Mouse (Mus musculus) heart, embryonic 10.5 days (tissue): Measurements from ENCODE around the gene Map3k21. TPM values are rescaled to one million over a fixed set of nuclear protein-coding genes. Genes with fewer than 3 reads are reported as not detected.

Experiments used
- DNase-seq: peaks from one replicate; pipeline ENCODE4 v3.0.0-alpha.2; 2017; ENCODE audit warnings: low spot score
- H3K27ac ChIP-seq: fragments of 300-500 bp; sonication (generic); 2 replicates; pipeline ENCODE4 v1.5.1; 2016; ENCODE audit warnings: mild to moderate bottlenecking
- H3K27me3 ChIP-seq: fragments of 300-500 bp; sonication (generic); 2 replicates; pipeline ENCODE4 v1.6.1; 2016; ENCODE audit warnings: mild to moderate bottlenecking; ENCODE audit not compliant: poor library complexity, insufficient read depth, severe bottlenecking
- H3K36me3 ChIP-seq: fragments of 300-500 bp; sonication (generic); 2 replicates; pipeline ENCODE4 v1.6.1; 2016; ENCODE audit warnings: mild to moderate bottlenecking, moderate library complexity
- H3K4me1 ChIP-seq: fragments of 300-500 bp; sonication (generic); 2 replicates; pipeline ENCODE4 v1.6.1; 2016; ENCODE audit warnings: mild to moderate bottlenecking
- H3K4me3 ChIP-seq: fragments of 300-500 bp; sonication (generic); 2 replicates; pipeline ENCODE4 v1.5.1; 2016; ENCODE audit warnings: mild to moderate bottlenecking, moderate library complexity
- H3K9me3 ChIP-seq: fragments of 300-500 bp; sonication (generic); 2 replicates; pipeline ENCODE4 v1.6.1; 2016; ENCODE audit warnings: mild to moderate bottlenecking, moderate library complexity
- WGBS: fragments of 180-500 bp; shearing (Covaris S2); methylation state at CpG from one replicate; pipeline ENCODE4 v1.1.7; 2016; 5-methylcytosine and 5-hydroxymethylcytosine counted together
- polyA plus RNA-seq: library from polyadenylated mRNA; unstranded; fragments of >200 nt; fragmentation: Nextera tagmentation; extraction: Ambion mirVana; gene quantifications from 2 replicates; pipeline ENCODE4 v1.2.1, GENCODE M21; 2016

Gene Map3k21
- polyA plus RNA-seq, 1 experiment from 2014 or later = 0.15 TPM

DNA sequence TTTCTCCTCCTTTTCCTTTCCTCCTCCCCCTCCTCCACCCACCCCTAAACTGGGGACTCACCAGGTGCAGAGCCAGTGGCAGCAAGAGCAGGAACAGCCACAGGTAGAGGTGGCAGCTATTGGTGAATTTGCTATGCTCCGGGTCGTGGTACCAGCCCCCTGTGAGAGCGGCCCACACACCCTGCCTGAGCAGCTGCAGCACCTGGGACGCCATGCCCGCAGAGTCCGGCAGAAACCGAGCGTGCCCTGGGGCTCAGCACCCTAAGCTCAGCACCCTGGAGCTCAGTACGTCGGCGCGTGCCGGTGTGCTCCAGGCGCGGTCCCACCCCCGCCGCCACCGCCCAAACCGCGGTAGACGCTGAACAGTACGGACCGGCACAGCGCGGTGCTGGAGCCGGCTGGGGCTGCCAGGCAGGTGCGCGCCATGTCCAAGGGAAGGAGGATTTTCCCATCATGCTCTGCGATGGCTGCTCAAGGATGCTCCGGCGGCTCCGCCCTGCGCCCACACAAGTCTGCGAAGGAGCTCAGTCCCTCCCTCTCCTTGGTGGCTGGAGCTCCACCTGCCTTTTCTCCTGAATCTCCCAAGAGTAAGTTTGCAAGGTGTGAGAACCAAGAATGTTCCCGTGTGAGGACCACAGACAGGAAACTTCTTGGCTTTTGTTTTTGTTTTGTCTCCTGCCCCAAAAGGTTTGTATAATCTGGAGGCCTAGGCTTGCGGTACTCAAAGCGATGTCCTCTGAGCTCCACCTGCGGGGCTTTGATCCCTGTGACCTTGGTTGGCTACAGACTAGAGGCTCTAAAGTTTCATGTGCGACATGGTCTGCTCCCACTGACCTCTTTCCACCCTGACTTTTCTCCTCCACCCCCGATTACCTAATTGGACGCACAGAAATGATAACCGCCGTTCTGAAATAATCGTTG is 12.1 kb upstream of the Map3k21 start, which contains the start of gene Pcnx2:
Gene Pcnx2 (minus strand): TSS at position 450 of the 921 bp plus-strand sequence.
- DNase-seq = no peak
- Histone ChIP-seq H3K4me3 (peak within 1 kb of the TSS; percentile 48), H3K27me3 (peaks cover 51% of the 10 kb centered on the region), H3K36me3 (no peaks in the 10 kb centered on the region), H3K27ac (no peak within 1 kb of the TSS), H3K4me1 (peaks cover 11% of the 10 kb centered on the region), H3K9me3 (no peaks in the 10 kb centered on the region)
- 8% methylated on average over 44 of the region's 44 CpGs for WGBS

DNA sequence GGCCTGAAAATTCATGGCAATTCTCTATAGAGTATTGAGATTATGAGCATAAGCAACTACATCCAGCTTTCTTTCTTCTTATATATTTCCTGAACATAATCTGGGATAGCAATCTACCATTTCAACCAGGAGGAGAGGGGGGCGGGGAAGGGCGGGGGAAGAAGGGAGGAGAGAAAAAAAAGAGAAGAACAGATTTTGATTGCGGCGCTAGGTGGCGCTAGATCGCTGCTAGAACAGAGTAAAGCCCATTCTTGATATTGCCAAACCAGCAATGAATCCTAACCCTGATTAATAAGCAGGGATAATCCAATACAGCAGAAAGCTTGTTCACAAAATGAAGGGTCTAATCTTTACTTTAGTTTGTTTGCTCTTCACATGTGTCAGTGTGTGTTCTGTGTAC is 11.4 kb upstream of the Map3k21 start:
- no peak for DNase-seq
- H3K4me3 ChIP-seq = no peak overlapping the region
- 0% methylated on average over 6 of the region's 6 CpGs for WGBS
- H3K36me3 ChIP-seq = no peaks in the 10 kb centered on the region
- H3K4me1 ChIP-seq = peaks cover 11% of the 10 kb centered on the region
- no peak overlapping the region for H3K27ac ChIP-seq
- no peaks in the 10 kb centered on the region for H3K9me3 ChIP-seq
- H3K27me3 ChIP-seq = peaks cover 51% of the 10 kb centered on the region

DNA sequence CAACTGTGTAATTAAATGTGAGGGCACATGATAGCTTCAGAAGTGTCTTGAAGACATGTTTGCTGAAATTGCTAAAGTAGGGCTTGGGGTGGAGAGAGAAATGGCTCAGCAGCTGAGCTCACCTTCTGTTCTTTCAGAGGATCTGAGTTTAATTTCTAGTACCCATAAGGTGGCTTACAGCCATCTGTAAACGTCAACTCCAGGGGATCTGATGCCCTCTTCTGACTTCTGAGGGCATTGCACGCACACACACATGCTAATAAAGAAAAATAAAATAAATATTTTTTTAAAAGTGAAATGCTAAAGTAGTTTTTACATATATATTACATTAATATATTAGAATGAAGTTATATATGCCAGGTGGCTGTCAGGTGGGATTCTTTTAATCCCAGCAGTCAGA is 9.1 kb upstream of the Map3k21 start:
- no peak for DNase-seq
- H3K4me3 ChIP-seq = no peak overlapping the region
- no peaks in the 10 kb centered on the region for H3K9me3 ChIP-seq
- no peak overlapping the region for H3K27ac ChIP-seq
- 31% methylated on average over 2 of the region's 2 CpGs for WGBS
- H3K27me3 ChIP-seq = peaks cover 32% of the 10 kb centered on the region
- no peaks in the 10 kb centered on the region for H3K36me3 ChIP-seq
- H3K4me1 ChIP-seq = peaks cover 11% of the 10 kb centered on the region

DNA sequence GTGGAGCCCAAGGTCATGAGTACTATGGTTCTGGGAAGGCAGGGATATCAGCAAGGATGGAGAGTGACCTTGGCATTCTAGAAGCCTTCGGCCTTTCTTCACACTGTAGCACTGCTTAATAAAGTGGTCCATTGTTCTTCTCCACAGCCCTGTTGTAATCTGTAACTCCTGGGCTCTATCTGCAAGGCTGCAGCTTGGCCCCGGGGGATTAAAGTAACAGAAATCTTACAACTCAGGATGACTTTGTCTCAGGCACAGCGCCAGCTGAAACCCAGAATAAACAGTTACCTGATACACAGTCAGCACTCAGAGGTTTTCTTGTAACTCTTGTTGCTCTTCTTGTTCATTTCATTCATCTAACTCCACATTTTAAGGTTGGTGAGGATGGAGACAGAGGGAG is 7.7 kb upstream of the Map3k21 start:
- peaks cover 11% of the 10 kb centered on the region for H3K4me1 ChIP-seq
- WGBS = 24% methylated on average over 3 of the region's 3 CpGs
- no peak overlapping the region; the same call in 1 of the 2 replicates for H3K27ac ChIP-seq
- DNase-seq = no peak
- peaks cover 29% of the 10 kb centered on the region for H3K27me3 ChIP-seq
- H3K9me3 ChIP-seq = no peaks in the 10 kb centered on the region
- no peak overlapping the region for H3K4me3 ChIP-seq
- no peaks in the 10 kb centered on the region for H3K36me3 ChIP-seq

DNA sequence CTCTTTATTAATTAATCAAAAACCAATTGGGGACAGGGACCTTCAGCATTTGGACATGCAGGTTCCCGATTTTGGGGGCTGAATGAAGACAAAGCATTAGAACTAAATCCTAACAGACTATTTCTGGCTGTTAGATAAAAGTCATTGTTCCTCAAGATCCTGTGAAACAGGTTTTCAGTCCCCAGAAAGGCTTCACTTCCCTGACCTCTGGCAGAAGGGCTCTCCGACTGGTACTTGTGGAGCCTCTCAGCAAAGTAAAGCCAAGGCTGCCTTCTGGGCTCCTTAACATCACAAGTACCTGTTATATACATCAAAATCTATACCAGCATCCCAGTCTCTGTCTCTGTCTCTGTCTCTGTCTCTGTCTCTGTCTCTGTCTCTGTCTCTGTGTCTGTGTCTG is 4.9 kb upstream of the Map3k21 start:
- Histone ChIP-seq H3K9me3 (no peaks in the 10 kb centered on the region), H3K4me3 (no peak overlapping the region), H3K27me3 (peaks cover 40% of the 10 kb centered on the region), H3K4me1 (peaks cover 11% of the 10 kb centered on the region), H3K36me3 (no peaks in the 10 kb centered on the region), H3K27ac (no peak overlapping the region)
- 66% methylated on average over 2 of the region's 2 CpGs for WGBS
- DNase-seq = no peak

DNA sequence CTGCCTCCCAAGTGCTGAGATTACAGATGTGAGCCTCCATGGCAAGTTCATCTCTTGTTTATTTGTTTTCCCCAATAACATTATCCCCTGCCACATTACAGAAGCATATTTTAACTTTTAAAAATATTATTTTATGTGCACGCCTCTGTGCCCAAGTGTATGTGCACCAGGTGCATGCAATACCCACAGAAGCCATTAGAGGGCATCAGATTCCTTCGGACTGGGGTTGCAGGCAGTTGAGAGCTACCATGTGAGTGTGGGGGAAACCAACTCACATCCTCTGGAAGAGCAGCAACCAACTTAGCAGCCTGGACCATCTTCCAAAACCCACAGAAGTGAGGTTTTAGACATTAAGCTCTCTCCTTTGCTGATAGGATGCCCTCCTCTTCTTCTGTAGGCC is 2.9 kb upstream of the Map3k21 start:
- Histone ChIP-seq H3K27me3 (peaks cover 59% of the 10 kb centered on the region), H3K36me3 (no peaks in the 10 kb centered on the region), H3K4me3 (no peak overlapping the region), H3K27ac (no peak overlapping the region), H3K9me3 (no peaks in the 10 kb centered on the region), H3K4me1 (peaks cover 21% of the 10 kb centered on the region)
- no peak for DNase-seq
- 66% methylated on average over 2 of the region's 2 CpGs for WGBS

DNA sequence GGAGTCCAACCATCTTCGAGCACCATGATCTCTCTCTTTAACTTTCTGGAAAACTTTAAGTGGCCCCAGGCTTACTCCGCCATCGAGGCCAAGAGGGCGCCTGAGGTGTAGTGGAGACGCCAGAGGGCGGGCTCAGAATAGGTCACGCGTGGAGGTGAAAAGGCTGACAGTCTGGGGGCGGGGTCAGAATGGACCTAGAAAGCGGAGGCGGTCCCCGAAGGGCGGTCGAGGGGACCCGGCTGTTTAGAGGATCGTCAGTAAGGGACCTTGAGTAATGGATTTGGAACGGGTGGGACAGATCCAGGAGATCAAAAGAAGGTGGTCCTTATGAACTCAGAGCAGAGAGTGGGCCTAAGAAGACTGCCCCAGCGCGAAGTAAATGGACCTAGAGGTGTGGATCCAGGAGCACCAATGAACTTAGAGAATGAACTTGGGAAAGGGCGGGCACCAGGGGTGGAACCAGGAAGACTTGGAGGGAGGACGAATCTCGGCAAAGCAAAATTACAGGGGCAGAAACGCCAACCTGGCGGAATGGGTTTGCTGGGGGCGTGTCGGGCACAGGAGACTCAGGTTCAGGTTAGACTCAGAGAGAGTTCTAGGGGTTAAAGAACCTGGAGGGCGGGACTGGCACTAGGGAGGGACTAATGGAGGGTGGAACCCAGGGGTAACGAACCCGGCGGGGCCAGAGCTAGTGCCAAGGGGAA is 437 bp upstream of the Map3k21 start:
- Histone ChIP-seq H3K4me1 (peaks cover 18% of the 10 kb centered on the region), H3K9me3 (no peaks in the 10 kb centered on the region), H3K27ac (peak overlapping the region; percentile 62), H3K4me3 (peak overlapping the region; percentile 75), H3K36me3 (no peaks in the 10 kb centered on the region), H3K27me3 (peaks cover 77% of the 10 kb centered on the region)
- WGBS = 4% methylated on average over 30 of the region's 30 CpGs
- no peak for DNase-seq

DNA sequence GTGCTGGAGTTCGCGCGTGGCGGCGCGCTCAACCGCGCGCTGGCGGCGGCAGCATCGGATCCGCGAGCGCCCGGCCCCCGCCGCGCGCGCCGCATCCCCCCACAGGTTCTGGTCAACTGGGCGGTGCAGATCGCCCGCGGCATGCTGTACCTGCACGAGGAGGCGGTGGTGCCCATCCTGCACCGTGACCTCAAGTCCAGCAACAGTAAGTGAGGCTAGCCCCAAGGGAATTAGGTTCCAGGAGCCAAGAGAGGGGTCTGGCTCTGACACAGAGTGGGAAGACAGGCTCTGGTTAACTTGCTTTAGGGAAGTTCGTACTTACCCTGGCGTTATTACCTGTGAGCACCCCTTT is 955 bp downstream of the Map3k21 start:
- 5% methylated on average over 31 of the region's 31 CpGs for WGBS
- H3K4me3 ChIP-seq = peak overlapping the region; percentile 75
- peaks cover 81% of the 10 kb centered on the region for H3K27me3 ChIP-seq
- no peaks in the 10 kb centered on the region for H3K36me3 ChIP-seq
- H3K27ac ChIP-seq = peak overlapping the region; percentile 62; the same call in 1 of the 2 replicates
- H3K4me1 ChIP-seq = peaks cover 18% of the 10 kb centered on the region
- DNase-seq = no peak
- no peaks in the 10 kb centered on the region for H3K9me3 ChIP-seq

DNA sequence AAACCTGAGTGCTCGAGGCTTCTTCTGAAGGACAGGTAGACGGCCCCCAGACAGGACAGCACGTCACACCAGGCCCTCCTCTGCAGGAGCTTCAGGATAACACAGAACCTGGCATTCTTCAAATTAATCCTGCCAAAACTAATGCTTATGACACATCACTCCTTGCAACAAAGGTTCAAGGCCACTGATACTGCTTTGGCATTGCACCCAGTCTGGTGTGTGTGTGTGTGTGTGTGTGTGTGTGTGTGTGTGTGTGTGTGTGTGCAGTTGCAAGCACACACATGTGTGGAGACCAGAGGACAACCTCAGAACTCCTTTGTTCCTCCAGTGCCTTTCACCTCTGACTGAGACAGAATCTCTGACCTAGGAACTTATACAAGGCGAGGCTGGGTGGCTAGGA is 3.0 kb downstream of the Map3k21 start:
- Histone ChIP-seq H3K4me1 (peaks cover 26% of the 10 kb centered on the region), H3K9me3 (no peaks in the 10 kb centered on the region), H3K4me3 (no peak overlapping the region), H3K27ac (no peak overlapping the region), H3K27me3 (peaks cover 67% of the 10 kb centered on the region), H3K36me3 (no peaks in the 10 kb centered on the region)
- 79% methylated on average over 4 of the region's 4 CpGs for WGBS
- no peak for DNase-seq

DNA sequence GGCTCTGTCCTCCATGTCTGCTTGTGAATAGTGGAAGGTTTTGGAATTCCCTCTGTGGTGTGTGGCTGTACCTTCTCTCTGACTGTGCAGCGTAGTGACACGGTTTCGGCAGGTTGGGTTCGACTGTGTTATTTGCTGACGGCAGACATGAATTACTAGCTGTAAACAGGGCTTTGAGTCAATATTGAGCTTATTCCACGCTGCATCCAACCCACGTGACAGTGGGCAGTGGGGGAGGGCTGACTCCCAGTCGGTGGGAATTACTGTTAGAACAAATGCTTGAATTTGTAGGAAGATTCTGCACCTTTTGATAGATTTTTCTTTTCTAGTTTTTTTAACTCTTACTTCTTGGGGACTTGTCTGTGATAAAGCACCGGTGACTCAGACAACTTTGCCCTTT is 4.1 kb downstream of the Map3k21 start:
- Histone ChIP-seq H3K4me3 (no peak overlapping the region), H3K27me3 (peaks cover 55% of the 10 kb centered on the region), H3K27ac (no peak overlapping the region), H3K9me3 (no peaks in the 10 kb centered on the region), H3K4me1 (peaks cover 26% of the 10 kb centered on the region), H3K36me3 (no peaks in the 10 kb centered on the region)
- no peak for DNase-seq
- 87% methylated on average over 9 of the region's 9 CpGs for WGBS

DNA sequence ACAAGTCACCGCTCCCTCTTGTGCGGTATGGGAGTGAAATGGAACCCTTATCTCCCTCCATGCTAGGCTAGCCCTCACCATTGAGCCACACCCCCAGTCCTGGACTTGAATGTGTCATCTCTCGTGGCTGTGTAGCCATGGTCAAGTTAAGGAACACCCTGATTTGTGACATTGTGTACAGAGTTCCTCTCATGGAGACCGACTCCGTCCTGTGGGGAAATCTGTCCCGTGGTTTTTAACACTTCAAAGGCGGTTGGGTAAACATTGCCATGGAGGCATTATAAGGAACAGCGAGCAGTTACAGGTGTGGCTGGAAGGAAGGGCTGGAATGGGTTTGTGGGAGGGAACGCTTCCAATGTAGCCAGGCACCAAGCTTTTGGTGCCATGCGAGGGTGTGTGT is 6.8 kb downstream of the Map3k21 start:
- no peak overlapping the region for H3K27ac ChIP-seq
- no peaks in the 10 kb centered on the region for H3K36me3 ChIP-seq
- no peak for DNase-seq
- no peaks in the 10 kb centered on the region for H3K9me3 ChIP-seq
- H3K4me3 ChIP-seq = no peak overlapping the region
- peaks cover 13% of the 10 kb centered on the region for H3K4me1 ChIP-seq
- 60% methylated on average over 10 of the region's 10 CpGs for WGBS
- peaks cover 38% of the 10 kb centered on the region for H3K27me3 ChIP-seq

DNA sequence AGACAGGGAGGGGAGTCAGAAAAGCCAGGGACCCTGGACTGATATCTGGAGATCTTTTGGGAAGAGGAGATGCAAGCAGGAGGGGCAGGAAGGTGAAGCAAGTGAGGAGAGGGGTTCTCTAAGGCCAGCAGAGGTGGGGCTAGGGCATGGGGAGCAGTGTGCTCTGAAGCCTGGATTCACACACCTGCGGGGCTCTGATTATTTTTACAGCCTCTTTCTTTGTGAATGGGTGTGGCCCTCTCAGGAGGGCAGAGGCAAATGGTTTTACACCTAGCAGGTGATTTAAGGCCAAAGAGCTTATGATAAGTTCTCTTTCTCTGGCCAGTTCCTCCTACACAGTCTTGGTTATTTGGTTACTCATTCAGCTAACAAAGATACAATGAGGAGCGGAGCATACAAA is 8.5 kb downstream of the Map3k21 start:
- Histone ChIP-seq H3K36me3 (no peaks in the 10 kb centered on the region), H3K4me3 (no peak overlapping the region), H3K27ac (no peak overlapping the region), H3K27me3 (peaks cover 21% of the 10 kb centered on the region), H3K4me1 (peaks cover 13% of the 10 kb centered on the region), H3K9me3 (no peaks in the 10 kb centered on the region)
- 76% methylated on average over 2 of the region's 2 CpGs for WGBS
- DNase-seq = no peak

DNA sequence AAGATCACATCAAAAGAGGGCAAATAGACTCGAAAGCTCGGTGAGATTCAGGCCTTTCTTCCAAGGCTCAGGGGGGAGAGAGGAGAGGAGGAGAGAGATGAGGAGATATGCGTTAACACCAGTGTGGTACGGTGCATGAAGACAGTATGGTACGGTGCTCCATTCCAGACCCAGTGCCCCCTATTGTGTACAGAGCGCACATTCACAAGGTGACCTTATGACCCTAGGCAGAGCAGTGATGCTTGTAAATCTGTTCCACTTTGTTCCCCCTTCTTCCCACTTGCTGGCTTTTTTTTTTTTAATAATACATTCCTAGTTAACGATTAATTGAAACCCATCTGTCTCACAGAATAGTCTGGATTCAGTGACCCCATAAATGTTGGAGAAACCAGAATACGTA is 9.3 kb downstream of the Map3k21 start:
- H3K4me3 ChIP-seq = no peak overlapping the region
- no peak for DNase-seq

More for the DNA sequence above, 9.3 kb downstream of the Map3k21 start:
- Histone ChIP-seq H3K27me3 (peaks cover 13% of the 10 kb centered on the region; the same call in 1 of the 2 replicates), H3K9me3 (no peaks in the 10 kb centered on the region), H3K36me3 (no peaks in the 10 kb centered on the region), H3K4me1 (peaks cover 13% of the 10 kb centered on the region), H3K27ac (no peak overlapping the region)
- 78% methylated on average over 8 of the region's 8 CpGs for WGBS
